Mouse (Mus musculus) frontal cortex, adult (tissue): ENCODE measurements around the gene Atp5j2.
"Not testable (repeated sequence)": the region's sequence is repeated elsewhere in the genome, so short reads cannot be mapped to it uniquely, and the experiment has no call there.

Experiments used
- ATAC-seq: cut with Nextera tagmentation; 2 replicates; pipeline ENCODE4 v1.9.2; 2017; ENCODE audit warnings: mild to moderate bottlenecking, moderate library complexity, mixed read lengths; ENCODE audit not compliant: low TSS enrichment

The Atp5j2 gene

DNA sequence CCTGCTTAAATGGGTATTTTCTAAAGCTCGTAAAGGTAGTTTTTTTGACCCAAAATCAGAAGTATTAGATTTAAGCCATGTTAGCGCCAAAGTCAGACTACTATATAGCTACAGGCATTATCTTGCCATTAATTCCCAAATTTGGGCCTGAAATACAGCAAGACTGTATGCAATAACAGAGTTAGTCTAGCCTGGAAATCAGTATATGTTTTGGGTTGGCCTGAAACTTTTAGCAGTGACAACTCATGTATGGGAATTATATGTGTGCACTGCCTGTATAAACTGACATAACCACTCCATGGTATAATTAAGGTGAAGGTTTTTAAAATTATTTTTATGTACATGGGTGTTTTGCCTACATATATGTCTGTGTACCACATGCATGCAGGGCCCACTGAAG is at the start of gene Atp5j2:
Atp5j2 (minus strand) TSS at position 101 of the 400 bp plus-strand sequence.
- ATAC-seq = no peak

DNA sequence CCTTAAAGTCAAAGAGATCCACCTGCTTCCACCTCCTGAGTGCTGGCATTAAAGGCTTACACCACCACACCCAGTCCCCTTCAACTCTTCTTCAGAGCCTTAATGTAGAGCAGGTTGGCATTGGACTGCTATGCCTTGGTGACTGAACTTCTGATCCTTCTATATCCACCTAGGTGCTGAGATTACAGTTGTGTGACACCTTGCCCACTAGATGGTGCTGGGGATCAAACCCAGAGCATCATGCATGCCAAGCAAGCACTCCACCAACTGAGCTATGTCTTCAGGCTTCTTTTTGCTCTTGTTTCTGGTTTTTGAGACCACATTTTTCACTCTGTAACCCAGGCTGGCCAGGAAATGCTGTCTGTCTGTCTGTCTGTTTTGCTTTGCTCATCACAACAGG is 42.8 kb upstream of the Atp5j2 start:
- no peak for ATAC-seq

DNA sequence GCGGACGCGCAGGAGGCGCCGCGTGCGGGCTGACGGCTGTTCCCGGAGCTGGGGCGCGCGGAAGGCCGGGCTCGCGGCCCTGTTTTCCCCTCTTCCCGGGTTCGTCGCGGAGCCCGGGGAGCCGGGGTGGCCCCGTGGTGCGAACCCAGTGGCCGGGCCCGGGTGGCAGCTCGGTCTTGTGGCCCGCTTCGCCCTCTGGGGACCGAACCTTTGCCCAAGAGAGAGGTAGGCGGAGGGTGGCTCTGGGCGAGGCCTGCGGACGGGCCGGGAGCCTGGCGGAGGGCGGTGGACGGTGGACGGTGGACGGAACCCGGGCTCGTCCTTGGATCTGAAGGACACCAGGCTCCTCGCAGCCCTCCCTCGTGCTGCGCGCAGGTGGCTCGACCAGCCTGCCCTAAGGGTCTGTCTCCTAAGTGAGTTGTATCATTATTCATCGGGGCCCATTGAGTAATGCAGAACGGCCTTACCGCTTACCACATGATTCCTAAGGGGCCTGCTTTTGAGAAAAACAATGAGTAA is 40.1 kb upstream of the Atp5j2 start:
- peak; percentile 31 for ATAC-seq

DNA sequence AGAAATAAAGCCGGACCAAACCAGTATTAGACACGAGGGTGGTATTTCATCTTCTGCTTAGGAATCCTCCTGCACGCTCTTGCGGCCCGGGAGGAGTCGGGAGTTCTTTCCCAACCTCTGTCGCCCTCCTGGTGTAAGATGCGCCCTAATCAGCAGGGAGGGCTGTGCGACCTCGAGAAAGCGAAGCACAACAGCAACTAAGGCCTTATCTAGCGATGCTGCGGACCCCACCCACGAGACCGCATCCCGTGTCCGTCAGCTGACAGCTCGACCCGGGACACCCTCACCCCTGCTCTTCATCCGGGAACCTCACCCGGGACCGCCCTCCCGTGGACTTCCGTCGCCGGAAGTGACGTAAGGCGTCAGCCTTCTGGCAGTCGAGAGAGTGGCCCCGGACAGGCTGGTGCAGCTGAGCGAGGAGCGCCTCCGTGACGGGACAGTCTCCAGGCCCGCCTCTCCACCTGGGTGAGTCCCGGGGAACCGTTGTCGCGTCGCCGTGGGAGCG is 39.6 kb upstream of the Atp5j2 start, which contains the start of gene Zfp655:
Zfp655 (plus strand) TSS at position 349 of the 505 bp plus-strand sequence.
- ATAC-seq = peak; percentile 97

DNA sequence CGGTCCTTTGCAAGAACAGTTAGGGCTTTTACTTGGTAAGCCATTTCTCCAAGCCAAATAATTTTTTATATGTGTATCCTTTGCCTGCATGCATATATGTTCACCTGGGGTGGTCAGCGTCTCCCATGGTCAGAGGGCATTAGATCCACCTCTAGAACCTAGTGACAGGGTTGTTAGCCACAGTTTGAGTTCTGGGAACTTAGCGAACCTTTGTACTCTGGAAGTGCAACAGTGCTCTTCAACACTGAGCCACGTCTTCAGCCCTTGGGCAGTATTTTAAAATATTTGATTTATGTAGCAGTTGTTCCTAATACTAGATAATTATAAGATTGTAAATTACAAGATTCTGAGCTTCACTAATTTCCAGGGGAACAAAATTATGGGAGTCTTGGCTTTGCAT is 38.8 kb upstream of the Atp5j2 start:
- ATAC-seq = no peak

DNA sequence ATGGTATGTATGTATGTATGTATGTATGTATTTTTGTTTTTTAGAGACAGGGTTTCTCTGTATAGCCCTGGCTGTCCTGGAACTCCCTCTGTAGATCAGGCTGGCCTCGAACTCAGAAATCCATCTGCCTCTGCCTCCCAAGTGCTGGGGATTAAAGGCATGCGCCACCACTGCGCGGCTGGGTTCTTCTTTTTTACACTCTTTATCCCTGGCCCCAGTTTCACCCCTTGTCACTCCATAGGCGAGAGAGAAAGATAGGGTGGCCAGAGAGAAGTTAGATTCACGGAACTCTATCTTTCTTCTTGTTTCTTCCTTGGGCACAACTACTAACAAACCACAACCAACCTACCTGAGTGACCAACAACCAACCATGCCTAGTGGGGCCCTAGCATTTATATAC is 37.4 kb upstream of the Atp5j2 start:
- not testable (repeated sequence) for ATAC-seq

DNA sequence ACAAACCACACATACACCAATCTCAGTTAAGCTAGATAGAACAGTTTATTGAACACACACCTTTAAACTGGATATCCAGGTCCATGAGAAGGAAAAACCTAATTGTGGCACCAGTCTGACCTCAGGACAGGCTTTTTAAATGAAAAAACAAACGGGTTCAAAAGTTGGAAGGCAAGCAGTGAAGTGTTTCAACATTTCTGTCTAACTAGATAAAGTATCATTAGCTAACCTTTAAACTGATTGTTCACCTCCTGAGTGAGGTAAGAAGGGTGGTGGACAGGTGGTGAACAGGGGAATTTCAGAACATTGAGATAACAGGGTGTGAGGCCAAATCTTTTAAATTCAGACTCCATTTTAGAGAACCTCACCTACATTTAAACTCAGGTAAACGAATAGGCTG is 34.6 kb upstream of the Atp5j2 start:
- ATAC-seq = no peak

DNA sequence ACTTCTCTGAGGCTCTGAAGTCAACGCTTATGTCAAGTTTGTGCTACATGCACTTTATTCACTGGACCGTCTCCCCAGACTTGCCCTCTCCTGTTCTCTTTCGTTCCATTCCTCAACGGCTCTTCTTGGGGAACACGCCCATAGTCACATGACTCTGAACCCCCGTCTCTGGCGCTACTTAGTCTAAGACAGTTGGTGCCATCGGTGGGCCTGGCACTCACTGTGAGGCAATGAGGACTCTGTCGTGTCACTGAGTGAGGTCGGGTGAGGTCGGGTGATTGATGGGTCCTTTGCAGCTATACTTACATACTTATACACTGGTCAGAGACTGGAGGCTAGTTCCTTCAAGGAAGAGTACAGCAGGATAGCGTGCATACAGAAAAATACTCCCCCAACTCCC is 31.5 kb upstream of the Atp5j2 start:
- no peak for ATAC-seq

DNA sequence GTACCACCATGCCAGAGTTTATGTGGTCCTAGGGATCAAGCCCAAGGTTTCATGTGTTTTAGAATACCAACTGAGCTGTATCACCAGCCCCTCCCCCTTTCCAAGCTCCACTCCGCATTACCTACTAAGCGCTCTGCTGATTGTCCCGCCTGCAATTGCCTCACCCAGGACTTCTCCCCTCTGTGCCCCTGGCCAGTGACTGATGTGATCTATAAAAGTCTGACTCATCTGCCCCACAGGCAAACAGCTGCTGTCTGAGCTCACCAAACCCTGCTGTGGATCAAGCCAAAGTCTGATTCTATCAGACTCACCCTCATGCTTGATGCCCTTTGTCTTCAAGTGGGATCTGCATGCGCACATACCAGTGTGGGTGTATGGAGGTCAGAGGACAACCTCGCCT is 31.0 kb upstream of the Atp5j2 start:
- ATAC-seq = no peak

DNA sequence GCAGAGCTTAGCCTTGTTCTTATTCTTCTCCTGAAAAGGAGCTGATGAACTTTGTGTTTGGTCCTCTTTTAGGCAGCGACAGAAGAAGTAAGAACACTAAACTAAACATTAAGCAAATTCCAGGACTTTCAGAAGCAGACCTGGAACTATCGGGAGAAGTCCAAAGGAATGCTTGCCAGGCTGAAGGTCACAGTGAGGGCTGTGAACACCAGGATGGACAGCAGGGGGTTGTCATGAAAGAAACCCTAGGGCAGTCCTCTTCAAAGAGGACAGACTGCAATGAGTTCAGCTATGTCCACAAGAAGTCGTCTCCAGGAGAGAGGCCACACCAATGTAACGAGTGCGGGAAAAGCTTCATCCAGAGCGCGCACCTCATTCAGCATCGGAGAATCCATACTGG is 28.1 kb upstream of the Atp5j2 start:
- ATAC-seq = no peak

DNA sequence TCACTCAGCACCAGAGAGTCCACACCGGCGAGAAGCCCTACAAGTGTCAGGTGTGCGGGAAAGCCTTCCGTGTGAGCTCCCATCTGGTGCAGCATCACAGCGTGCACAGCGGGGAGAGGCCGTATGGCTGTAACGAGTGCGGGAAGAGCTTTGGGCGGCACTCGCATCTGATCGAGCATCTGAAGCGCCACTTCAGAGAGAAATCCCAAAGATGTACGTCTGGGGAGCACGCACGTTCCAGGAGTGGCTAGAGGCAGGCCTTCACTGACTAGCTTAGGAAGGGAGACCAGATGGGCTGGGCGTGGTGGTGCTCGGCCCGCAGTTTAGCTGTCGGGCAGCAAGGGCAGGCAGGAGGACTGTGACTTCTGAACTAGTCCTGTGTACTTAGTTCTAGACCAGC is 26.8 kb upstream of the Atp5j2 start:
- ATAC-seq = no peak

DNA sequence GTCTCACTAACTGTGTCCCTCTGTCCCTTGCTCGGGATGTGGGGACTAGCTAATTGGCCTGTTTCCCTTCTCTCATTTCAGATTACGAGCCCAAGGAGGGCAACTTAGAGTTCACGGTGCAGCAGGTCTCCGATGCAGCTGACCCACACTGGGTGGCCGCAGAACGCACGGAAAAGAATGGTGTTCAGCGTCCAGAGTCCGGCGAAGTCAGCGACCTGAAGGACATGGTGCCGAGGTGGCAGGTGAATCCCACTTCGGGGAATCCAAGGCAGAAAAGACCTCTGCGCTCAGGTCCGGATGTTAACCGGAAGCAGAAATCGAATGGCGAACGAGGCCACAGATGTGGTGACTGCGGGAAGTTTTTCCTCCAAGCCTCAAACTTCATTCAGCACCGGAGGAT is 26.3 kb upstream of the Atp5j2 start:
- ATAC-seq = no peak

DNA sequence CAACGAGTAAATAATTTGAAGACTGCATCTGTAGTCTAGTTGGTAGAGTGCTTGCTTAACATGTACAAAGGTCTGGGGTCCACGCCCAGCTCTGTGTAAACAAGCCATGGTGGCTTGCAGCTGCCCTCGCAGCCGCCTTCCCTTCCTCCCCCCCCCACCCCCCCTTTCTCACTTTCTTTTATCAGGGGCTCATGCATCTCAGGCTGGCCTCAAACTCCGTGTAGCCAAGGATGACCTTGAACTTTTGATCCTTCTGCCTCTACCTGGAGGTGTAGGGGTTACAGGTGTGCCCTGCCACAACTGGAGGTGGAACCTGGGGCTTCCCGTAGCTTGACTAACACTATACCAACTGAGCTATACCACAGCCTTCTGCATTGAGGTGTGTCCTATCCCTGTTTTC is 25.9 kb upstream of the Atp5j2 start:
- ATAC-seq = no peak

DNA sequence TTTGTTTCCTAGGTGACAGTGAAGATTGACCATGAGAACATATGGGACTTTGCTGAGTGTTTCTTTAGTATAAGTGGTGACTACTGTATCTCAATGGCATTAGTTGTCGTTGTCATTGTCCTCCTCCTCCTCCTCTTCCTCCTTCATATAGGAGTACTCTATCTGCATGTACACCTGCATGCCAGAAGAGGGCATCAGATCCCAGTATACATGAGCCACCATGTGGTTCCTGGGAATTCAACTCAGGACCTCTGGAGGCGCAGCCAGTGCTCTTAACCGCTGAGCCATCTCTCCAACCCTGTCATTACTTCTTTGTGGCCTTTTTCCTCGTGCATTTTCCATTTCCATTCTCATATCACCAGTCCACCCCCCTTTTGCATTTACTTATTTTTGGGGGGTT is 22.8 kb upstream of the Atp5j2 start:
- ATAC-seq = no peak

DNA sequence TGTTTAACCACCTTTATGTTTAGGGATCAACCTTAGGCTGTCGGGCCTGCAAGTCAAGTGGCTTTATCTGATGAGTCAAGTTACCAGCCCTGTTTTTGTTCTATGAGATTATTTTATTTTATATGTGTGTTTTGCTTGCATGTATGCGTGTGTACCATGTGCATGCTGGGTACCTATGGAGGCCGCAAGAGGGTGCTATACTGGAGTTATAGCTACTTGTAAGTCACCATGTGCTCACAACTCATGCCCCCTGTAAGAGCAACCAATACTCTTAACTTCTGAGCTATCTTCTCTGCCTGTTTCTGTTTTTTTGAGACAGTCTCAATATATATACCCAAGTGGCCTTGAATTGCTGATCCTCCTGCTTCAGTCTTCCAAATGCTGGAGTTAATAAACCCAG is 21.6 kb upstream of the Atp5j2 start:
- no peak for ATAC-seq

DNA sequence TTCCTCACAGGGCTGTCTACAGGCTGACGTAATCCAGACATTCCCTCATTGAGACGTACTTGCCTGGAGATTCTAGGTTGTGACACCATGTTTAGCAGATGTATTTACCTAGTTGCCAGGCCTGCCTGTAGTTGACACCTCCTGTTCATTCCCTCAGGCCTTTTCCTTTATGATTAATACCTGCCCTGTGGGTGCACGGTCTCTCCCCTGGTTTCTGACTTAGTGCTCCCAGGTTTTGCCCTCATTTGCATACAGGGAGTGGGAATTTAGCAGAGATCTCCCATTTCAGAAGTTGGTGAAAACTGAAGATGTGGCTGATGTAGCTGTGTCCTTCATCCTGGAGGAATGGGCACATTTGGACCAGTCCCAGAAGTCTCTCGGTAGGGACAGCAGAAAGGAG is 20.4 kb upstream of the Atp5j2 start:
- no peak for ATAC-seq

DNA sequence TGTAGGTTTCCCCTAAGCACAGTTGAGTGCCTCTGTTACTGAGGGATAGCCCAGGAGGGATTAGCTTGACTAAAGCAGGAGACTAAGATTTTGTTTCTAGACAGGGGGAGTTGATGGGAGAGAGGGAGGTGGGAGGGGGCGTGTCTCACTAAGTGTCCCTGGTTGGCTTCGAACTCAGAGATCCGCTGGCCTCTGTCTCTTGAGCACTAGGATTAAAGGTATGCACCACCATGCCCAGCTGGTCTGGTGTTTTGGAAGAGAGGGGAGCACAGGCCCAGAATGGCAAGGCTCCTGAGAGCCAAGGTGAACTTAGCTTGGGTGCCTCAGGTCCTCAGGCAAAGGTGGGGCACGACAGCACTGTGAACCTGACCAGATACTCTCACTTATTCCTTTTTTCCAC is 19.5 kb upstream of the Atp5j2 start:
- ATAC-seq = no peak

DNA sequence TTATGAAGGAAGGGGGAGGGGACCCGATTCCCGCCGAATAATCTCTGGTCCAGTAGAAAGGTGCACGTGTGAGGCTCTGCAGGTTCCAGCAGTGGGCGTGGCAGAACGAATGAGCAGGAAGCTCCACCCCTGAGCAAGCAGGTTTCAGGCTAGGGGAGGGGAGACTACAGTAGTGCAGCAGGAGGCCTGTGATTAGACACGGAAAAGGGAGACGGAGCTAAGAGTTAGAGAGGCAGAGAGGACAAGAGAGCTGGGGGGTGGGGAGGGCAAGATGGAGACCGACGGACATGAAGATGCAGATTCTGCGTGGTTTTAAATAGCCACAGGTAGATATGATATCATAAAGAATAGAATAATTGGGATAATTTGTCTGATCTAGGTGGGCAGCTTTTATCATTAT is 16.5 kb upstream of the Atp5j2 start:
- not testable (repeated sequence) for ATAC-seq

DNA sequence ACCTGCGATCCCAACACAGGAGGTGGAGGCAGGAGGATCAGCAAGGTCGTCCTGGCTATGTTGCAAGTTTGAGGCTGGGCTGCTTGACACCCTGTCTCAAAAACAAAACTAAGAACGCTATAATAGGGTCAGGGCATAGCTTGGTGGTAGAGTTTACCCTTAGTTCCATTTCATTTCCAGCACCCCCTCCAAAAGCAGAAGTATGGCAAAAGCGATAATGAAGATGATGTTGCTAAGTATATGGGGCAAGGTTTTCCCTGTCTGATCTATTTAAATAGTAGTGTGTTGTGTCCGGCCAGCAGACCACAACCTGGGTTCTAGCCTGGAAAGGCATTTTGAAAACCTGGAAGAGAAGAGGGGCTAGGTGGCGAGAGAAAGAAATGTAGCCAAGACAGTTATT is 16.1 kb upstream of the Atp5j2 start:
- ATAC-seq = no peak

DNA sequence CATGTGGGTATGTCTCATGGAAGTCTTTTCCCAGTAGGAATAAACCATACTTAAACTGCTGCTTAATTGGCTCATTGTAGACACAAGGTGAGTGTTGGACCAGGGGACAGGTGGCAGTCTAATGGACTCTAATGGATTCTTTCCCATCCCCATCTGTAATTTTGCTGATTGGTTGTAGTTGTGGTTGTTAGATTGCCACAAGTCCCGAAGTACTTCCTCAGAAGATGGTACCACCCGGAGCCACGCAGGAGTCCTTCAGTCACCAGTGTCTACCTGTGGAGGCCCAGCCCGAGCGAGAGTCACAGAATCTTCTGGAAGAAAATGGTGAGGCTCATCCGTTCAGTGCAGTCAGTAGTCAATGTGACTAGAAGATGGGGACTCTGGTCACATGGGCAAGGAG is 15.5 kb upstream of the Atp5j2 start:
- no peak for ATAC-seq

DNA sequence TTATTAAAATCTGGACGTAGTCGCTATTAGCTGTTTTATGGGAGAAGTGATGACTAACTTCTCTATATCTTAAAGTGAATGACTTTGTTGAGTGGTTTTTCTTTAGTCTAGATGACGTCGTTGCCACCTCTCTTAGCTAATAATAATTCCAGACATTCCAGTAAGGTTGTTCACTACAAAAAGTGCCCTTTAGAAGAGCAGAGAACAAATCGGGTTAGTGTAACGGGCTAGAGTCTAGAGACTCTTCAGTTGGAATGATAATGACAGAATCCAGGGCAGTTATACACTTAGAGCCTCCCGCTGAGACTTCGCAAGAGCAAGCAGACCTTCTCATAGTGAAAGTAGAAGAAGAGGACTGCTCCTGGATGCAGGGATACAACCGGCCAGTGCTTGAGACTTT is 13.2 kb upstream of the Atp5j2 start:
- no peak for ATAC-seq

DNA sequence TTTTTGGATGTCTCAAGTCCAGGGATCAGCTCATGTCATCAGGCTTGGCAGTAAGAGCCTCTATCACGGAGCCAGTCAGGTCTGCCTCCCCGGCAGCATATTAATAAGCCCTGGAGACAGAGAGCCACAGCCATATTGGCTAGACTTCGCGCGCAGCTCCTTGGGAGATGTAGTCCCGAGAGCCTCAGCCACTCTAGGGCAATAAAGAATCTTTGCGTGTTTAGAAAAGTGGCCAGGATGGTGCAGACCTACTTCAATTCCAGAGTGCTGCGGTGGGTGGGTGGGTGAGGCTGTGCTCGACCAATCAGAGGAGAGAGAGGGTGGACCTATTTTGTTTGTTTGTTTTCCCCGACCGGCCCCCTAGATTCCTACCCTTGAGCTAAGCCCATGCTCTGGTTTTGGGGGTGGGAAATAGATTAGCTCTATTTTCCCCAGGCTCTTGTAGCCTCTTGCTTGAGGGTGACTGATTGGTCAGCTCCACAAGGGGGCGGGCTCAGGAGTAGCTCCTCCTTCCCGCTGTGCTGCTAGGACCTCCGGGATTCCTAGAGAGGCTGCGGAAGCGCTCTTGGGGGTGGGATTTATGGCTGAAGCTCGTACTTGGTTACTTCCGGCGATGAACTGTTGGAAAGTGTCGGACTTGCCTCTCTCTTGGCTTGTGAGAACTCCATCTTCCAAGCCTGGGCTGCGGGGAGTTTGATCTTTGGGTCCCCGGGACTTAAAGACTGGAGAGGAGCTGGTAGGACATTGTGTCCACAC is 12.3 kb upstream of the Atp5j2 start, which contains the start of gene Zkscan5:
Zkscan5 (plus strand) TSS at position 627 of the 756 bp plus-strand sequence.
- ATAC-seq = peak; percentile 93

DNA sequence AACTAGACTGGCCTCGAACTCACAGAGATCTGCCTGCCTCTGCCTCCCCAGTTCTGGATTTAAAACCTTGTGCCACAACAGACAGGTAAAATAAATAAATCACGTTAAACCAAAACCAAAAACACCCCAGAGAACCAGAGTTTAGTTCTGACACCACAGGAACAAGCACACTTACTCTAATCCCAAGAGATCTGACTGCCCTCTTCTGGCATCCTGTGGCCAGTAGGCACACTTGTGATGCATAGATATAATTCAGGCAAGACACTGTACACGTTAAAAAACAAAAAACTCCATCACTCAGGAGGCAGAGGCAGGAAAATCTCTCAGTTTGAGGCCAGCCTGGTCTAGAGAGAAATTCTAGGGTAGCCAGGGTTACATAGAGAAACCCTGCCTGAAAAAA is 10.6 kb upstream of the Atp5j2 start:
- ATAC-seq = no peak
